Mouse (Mus musculus) embryonic facial prominence, embryonic 15.5 days (tissue): ENCODE data around the gene Snrk. TPM values are rescaled to one million over a fixed set of nuclear protein-coding genes. Genes with fewer than 3 reads are reported as not detected.

Source experiments
- ATAC-seq: fragments of 200-750 bp; cut with Nextera tagmentation; 2 replicates; pipeline ENCODE4 v1.8.0; 2017; ENCODE audit warnings: low read depth, moderate TSS enrichment; ENCODE audit not compliant: insufficient number of reproducible peaks, low FRiP score, low TSS enrichment
- H3K27ac ChIP-seq: fragments of 300-500 bp; sonication (generic); replicated peaks from 2 replicates; pipeline ENCODE4 v1.5.1; 2015; ENCODE audit warnings: mild to moderate bottlenecking, inconsistent platforms
- H3K27me3 ChIP-seq: fragments of 300-500 bp; sonication (generic); 2 replicates; pipeline ENCODE4 v1.6.1; 2015; ENCODE audit warnings: inconsistent platforms
- H3K36me3 ChIP-seq: fragments of 300-500 bp; sonication (generic); 2 replicates; pipeline ENCODE4 v1.6.1; 2015; ENCODE audit warnings: mild to moderate bottlenecking, inconsistent platforms
- H3K4me1 ChIP-seq: fragments of 300-500 bp; sonication (generic); 2 replicates; pipeline ENCODE4 v1.6.1; 2015; ENCODE audit warnings: inconsistent platforms
- H3K4me2 ChIP-seq: fragments of 300-500 bp; sonication (generic); replicated peaks from 2 replicates; pipeline ENCODE4 v1.6.1; 2015; ENCODE audit warnings: mild to moderate bottlenecking, inconsistent platforms
- H3K4me3 ChIP-seq: fragments of 300-500 bp; sonication (generic); replicated peaks from 2 replicates; pipeline ENCODE4 v1.5.1; 2015; ENCODE audit warnings: mild to moderate bottlenecking, inconsistent platforms
- H3K9ac ChIP-seq: fragments of 300-500 bp; sonication (generic); 2 replicates; pipeline ENCODE4 v1.6.1; 2015; ENCODE audit warnings: inconsistent platforms
- H3K9me3 ChIP-seq: fragments of 300-500 bp; sonication (generic); replicated peaks from 2 replicates; pipeline ENCODE4 v1.6.1; 2016; ENCODE audit warnings: inconsistent platforms
- WGBS: fragments of 180-500 bp; shearing (Covaris S2); methylation state at CpG from one replicate; pipeline ENCODE4 v1.1.7; 2015; 5-methylcytosine and 5-hydroxymethylcytosine counted together
- polyA plus RNA-seq: library from polyadenylated mRNA; unstranded; fragments of >200 nt; fragmentation: Nextera tagmentation; extraction: Ambion mirVana; gene quantifications from 2 replicates; pipeline ENCODE4 v1.2.1, GENCODE M21; 2015

The Snrk gene
- polyA plus RNA-seq, 1 experiment from 2014 or later: 61.5 TPM

GRCm38 (mm10) chr9:122185953-122186352 is 68.9 kb downstream of the Snrk start:
- H3K9ac ChIP-seq: no peak overlapping the region
- 45% methylated on average over 6 of the region's 6 CpGs for WGBS
- no peaks in the 10 kb centered on the region for H3K9me3 ChIP-seq
- ATAC-seq: 0 out of 2 replicates have a peak, but pooled peaks have one; percentile 13
- H3K36me3 ChIP-seq: no peaks in the 10 kb centered on the region
- no peak overlapping the region for H3K4me3 ChIP-seq
- 0 out of 2 replicates have a peak, but pooled peaks cover 5% of the 10 kb centered on the region for H3K4me1 ChIP-seq
- H3K27me3 ChIP-seq: no peaks in the 10 kb centered on the region
- peak overlapping the region; percentile 25 for H3K27ac ChIP-seq
- H3K4me2 ChIP-seq: no peak overlapping the region

GRCm38 (mm10) chr9:122186643-122187226 is 69.7 kb downstream of the Snrk start:
- Histone ChIP-seq H3K4me2 (no peak overlapping the region), H3K27me3 (no peaks in the 10 kb centered on the region), H3K4me1 (0 out of 2 replicates have a peak, but pooled peaks cover 5% of the 10 kb centered on the region), H3K9ac (no peak overlapping the region), H3K27ac (peak overlapping the region; percentile 48), H3K9me3 (no peaks in the 10 kb centered on the region), H3K36me3 (no peaks in the 10 kb centered on the region), H3K4me3 (no peak overlapping the region)
- WGBS: 62% methylated on average over 1 of the region's 1 CpGs
- no peak for ATAC-seq

GRCm38 (mm10) chr9:122187451-122187921 is 70.4 kb downstream of the Snrk start:
- 0 out of 2 replicates have a peak, but pooled peaks cover 5% of the 10 kb centered on the region for H3K4me1 ChIP-seq
- no peak overlapping the region for H3K4me3 ChIP-seq
- no peak overlapping the region for H3K9ac ChIP-seq
- no peaks in the 10 kb centered on the region for H3K36me3 ChIP-seq
- ATAC-seq: no peak
- no peaks in the 10 kb centered on the region for H3K9me3 ChIP-seq
- WGBS: 80% methylated on average over 7 of the region's 7 CpGs
- no peak overlapping the region for H3K27ac ChIP-seq
- no peak overlapping the region for H3K4me2 ChIP-seq
- no peaks in the 10 kb centered on the region for H3K27me3 ChIP-seq

- no peak overlapping the region for H3K9ac ChIP-seq
These were observed 71.7 kb downstream of the Snrk start for GRCm38 (mm10) chr9:122188724-122189123.

GRCm38 (mm10) chr9:122193361-122193760 is 76.3 kb downstream of the Snrk start:
- ATAC-seq: no peak
- H3K27ac ChIP-seq: no peak overlapping the region
- 0 out of 2 replicates have a peak, but pooled peaks cover 8% of the 10 kb centered on the region for H3K4me1 ChIP-seq
- H3K9me3 ChIP-seq: no peaks in the 10 kb centered on the region
- no peaks in the 10 kb centered on the region for H3K27me3 ChIP-seq
- H3K4me2 ChIP-seq: no peak overlapping the region
- WGBS: 47% methylated on average over 5 of the region's 5 CpGs
- no peaks in the 10 kb centered on the region for H3K36me3 ChIP-seq
- H3K9ac ChIP-seq: no peak overlapping the region
- no peak overlapping the region for H3K4me3 ChIP-seq

More at GRCm38 (mm10) chr9:122188724-122189123, 71.7 kb downstream of the Snrk start:
- H3K4me2 ChIP-seq: no peak overlapping the region
- no peaks in the 10 kb centered on the region for H3K36me3 ChIP-seq
- 30% methylated on average over 1 of the region's 1 CpGs for WGBS
- H3K4me1 ChIP-seq: 0 out of 2 replicates have a peak, but pooled peaks cover 8% of the 10 kb centered on the region
- no peaks in the 10 kb centered on the region for H3K9me3 ChIP-seq
- no peak for ATAC-seq
- no peak overlapping the region for H3K27ac ChIP-seq
- H3K27me3 ChIP-seq: no peaks in the 10 kb centered on the region
- H3K4me3 ChIP-seq: no peak overlapping the region

- Histone ChIP-seq H3K4me3 (no peak overlapping the region), H3K27ac (no peak overlapping the region), H3K4me2 (no peak overlapping the region), H3K9me3 (no peaks in the 10 kb centered on the region), H3K27me3 (no peaks in the 10 kb centered on the region), H3K36me3 (no peaks in the 10 kb centered on the region), H3K9ac (no peak overlapping the region), H3K4me1 (0 out of 2 replicates have a peak, but pooled peaks cover 8% of the 10 kb centered on the region)
- no peak for ATAC-seq
- 76% methylated on average over 5 of the region's 5 CpGs for WGBS
These were observed 76.8 kb downstream of the Snrk start for GRCm38 (mm10) chr9:122193823-122194222.

GRCm38 (mm10) chr9:122195042-122195682 is 78.1 kb downstream of the Snrk start:
- no peak overlapping the region for H3K27ac ChIP-seq
- H3K4me2 ChIP-seq: no peak overlapping the region
- no peaks in the 10 kb centered on the region for H3K9me3 ChIP-seq
- 74% methylated on average over 5 of the region's 5 CpGs for WGBS
- no peak overlapping the region for H3K4me3 ChIP-seq
- H3K4me1 ChIP-seq: 0 out of 2 replicates have a peak, but pooled peaks cover 8% of the 10 kb centered on the region
- H3K9ac ChIP-seq: no peak overlapping the region
- H3K36me3 ChIP-seq: 0 out of 2 replicates have a peak, but pooled peaks cover 2% of the 10 kb centered on the region
- no peaks in the 10 kb centered on the region for H3K27me3 ChIP-seq
- no peak for ATAC-seq

GRCm38 (mm10) chr9:122197021-122197420 is 80.0 kb downstream of the Snrk start:
- H3K9ac ChIP-seq: no peak overlapping the region
- 59% methylated on average over 5 of the region's 5 CpGs for WGBS
- ATAC-seq: no peak

GRCm38 (mm10) chr9:122198621-122199020 is 81.6 kb downstream of the Snrk start:
- Histone ChIP-seq H3K4me3 (no peak overlapping the region), H3K4me2 (no peak overlapping the region), H3K9me3 (no peaks in the 10 kb centered on the region), H3K27me3 (no peaks in the 10 kb centered on the region), H3K4me1 (0 out of 2 replicates have a peak, but pooled peaks cover 6% of the 10 kb centered on the region), H3K27ac (no peak overlapping the region), H3K9ac (no peak overlapping the region), H3K36me3 (0 out of 2 replicates have a peak, but pooled peaks cover 2% of the 10 kb centered on the region)
- WGBS: 87% methylated on average over 3 of the region's 3 CpGs
- ATAC-seq: no peak

More at GRCm38 (mm10) chr9:122197021-122197420, 80.0 kb downstream of the Snrk start:
- Histone ChIP-seq H3K4me2 (no peak overlapping the region), H3K4me1 (0 out of 2 replicates have a peak, but pooled peaks cover 8% of the 10 kb centered on the region), H3K27ac (no peak overlapping the region), H3K9me3 (no peaks in the 10 kb centered on the region), H3K4me3 (no peak overlapping the region), H3K27me3 (no peaks in the 10 kb centered on the region), H3K36me3 (0 out of 2 replicates have a peak, but pooled peaks cover 2% of the 10 kb centered on the region)

GRCm38 (mm10) chr9:122199253-122199652 is 82.2 kb downstream of the Snrk start:
- Histone ChIP-seq H3K27ac (no peak overlapping the region), H3K9ac (no peak overlapping the region), H3K27me3 (no peaks in the 10 kb centered on the region), H3K4me2 (no peak overlapping the region), H3K4me1 (0 out of 2 replicates have a peak, but pooled peaks cover 5% of the 10 kb centered on the region), H3K4me3 (no peak overlapping the region), H3K9me3 (no peaks in the 10 kb centered on the region), H3K36me3 (0 out of 2 replicates have a peak, but pooled peaks cover 2% of the 10 kb centered on the region)
- no peak for ATAC-seq
- 38% methylated on average over 6 of the region's 6 CpGs for WGBS

- H3K9ac ChIP-seq: no peak overlapping the region
- no peak for ATAC-seq
- H3K27ac ChIP-seq: no peak overlapping the region
- WGBS: 67% methylated on average over 7 of the region's 7 CpGs
- H3K4me3 ChIP-seq: no peak overlapping the region
- no peaks in the 10 kb centered on the region for H3K27me3 ChIP-seq
- no peak overlapping the region for H3K4me2 ChIP-seq
- H3K36me3 ChIP-seq: 0 out of 2 replicates have a peak, but pooled peaks cover 2% of the 10 kb centered on the region
- no peaks in the 10 kb centered on the region for H3K9me3 ChIP-seq
- H3K4me1 ChIP-seq: no peaks in the 10 kb centered on the region
These were observed 87.4 kb downstream of the Snrk start for GRCm38 (mm10) chr9:122204508-122204907.
